Mouse (Mus musculus) lung, postnatal 0 days (tissue): ENCODE measurements around the gene Sh3bgrl3.
"Not testable (repeated sequence)": the region's sequence is repeated elsewhere in the genome, so short reads cannot be mapped to it uniquely, and the experiment has no call there.

Experiments used
- CTCF ChIP-seq: IDR thresholded peaks from 2 replicates; pipeline ENCODE4 v1.5.1; 2016; ENCODE audit warnings: antibody characterized with exemption, mild to moderate bottlenecking
- EP300 ChIP-seq: IDR thresholded peaks from 2 replicates; pipeline ENCODE4 v1.6.1; 2016; ENCODE audit warnings: antibody characterized with exemption, mild to moderate bottlenecking, control low read depth

DNA sequence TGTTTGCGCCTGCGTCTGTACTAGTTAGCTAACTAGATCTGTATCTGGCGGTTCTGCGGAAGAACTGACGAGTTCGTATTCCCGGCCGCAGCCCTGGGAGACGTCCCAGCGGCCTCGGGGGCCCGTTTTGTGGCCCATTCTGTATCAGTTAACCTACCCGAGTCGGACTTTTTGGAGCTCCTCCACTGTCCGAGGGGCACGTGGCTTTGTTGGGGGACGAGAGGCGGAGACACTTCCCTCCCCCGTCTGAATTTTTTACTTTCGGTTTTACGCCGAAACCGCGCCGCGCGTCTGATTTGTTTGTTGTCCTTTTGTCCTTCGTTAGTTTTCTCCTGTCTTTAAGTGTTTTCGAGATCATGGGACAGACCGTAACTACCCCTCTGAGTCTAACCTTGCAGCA lies 31.5 kb upstream of the Sh3bgrl3 start:
- not testable (repeated sequence) for TF ChIP-seq CTCF, EP300
